Mouse (Mus musculus) C2C12 (cell line): ENCODE measurements at regions not wholly inside any gene's neighbourhood (a gene's known extent, or its start where the extent isn't known, plus 50 kb on each side); places are given as distances from the start of the nearest gene placed in this dataset.

Experiments used
- H3K27me3 ChIP-seq: one replicate; pipeline ENCODE4 v1.6.1; 2011; ENCODE audit not compliant: control insufficient read depth, insufficient read depth, insufficient read length
- H3K36me3 ChIP-seq: one replicate; pipeline ENCODE4 v1.6.1; 2011; ENCODE audit not compliant: control insufficient read depth, insufficient read depth
- H3K4me3 ChIP-seq: one replicate; pipeline ENCODE4 v1.5.1; 2011; ENCODE audit warnings: mild to moderate bottlenecking, control low read depth; ENCODE audit not compliant: poor library complexity, insufficient read depth, severe bottlenecking
- H3K79me2 ChIP-seq: one replicate; pipeline ENCODE4 v1.6.1; 2011; ENCODE audit not compliant: control insufficient read depth, insufficient read depth
- H3K79me3 ChIP-seq: one replicate; pipeline ENCODE4 v1.6.1; 2011; ENCODE audit warnings: low read depth, control low read depth
- H3ac ChIP-seq: one replicate; pipeline ENCODE3; 2011; ENCODE audit warnings: low read depth; ENCODE audit not compliant: control insufficient read depth, insufficient read length
- CEBPB ChIP-seq: IDR thresholded peaks from one replicate; pipeline ENCODE4 v1.6.1; 2011; ENCODE audit warnings: low read depth, mild to moderate bottlenecking, control low read depth, moderate library complexity
- CTCF ChIP-seq: IDR thresholded peaks from one replicate; pipeline ENCODE4 v1.5.1; 2011; ENCODE audit not compliant: control insufficient read depth, insufficient read depth, insufficient read length
- FOSL1 ChIP-seq: IDR thresholded peaks from one replicate; pipeline ENCODE4 v1.8.0; 2011; ENCODE audit warnings: mild to moderate bottlenecking, low read length; ENCODE audit not compliant: poor library complexity, insufficient read depth, severe bottlenecking
- MAX ChIP-seq: IDR thresholded peaks from one replicate; pipeline ENCODE4 v1.6.1; 2011; ENCODE audit warnings: mild to moderate bottlenecking, control low read depth
- MYOD1 ChIP-seq: IDR thresholded peaks from one replicate; pipeline ENCODE4 v1.6.1; 2011; ENCODE audit warnings: low read depth; ENCODE audit not compliant: control insufficient read depth, insufficient read length
- MYOG ChIP-seq: IDR thresholded peaks from one replicate; pipeline ENCODE4 v1.6.1; 2011; ENCODE audit not compliant: control insufficient read depth, insufficient read length; ENCODE audit errors: extremely low read depth
- USF1 ChIP-seq: IDR thresholded peaks from one replicate; pipeline ENCODE4 v1.6.1; 2011; ENCODE audit warnings: low read depth, mild to moderate bottlenecking, control low read depth, moderate library complexity

DNA sequence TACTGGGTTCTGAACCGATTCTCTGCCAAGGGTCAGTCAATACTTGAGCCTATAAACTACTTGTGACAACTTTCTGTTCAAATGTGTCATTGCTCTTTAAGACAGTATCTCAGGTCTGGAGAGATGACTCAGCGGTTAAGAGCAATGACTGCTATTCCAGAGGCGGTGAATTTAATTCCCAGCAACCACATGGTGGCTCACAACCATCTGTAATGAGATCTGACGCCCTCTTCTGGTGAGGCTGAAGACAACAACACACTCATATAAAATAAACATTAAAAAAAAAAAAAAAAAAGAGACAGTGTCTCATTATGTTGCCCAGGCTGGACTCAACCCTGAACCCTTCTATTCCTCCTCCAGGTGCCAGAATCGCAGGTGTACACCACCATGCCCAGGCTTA lies 159.0 kb upstream of the Ubl3 start:
- Histone ChIP-seq H3K36me3 (no peaks in the 10 kb centered on the region), H3K79me3 (no peaks in the 10 kb centered on the region), H3K79me2 (no peaks in the 10 kb centered on the region), H3K27me3 (no peaks in the 10 kb centered on the region), H3ac (no peak overlapping the region), H3K4me3 (no peak overlapping the region)
- TF ChIP-seq MYOD1 (no peak), MYOG (no peak), CEBPB (no peak), CTCF (no peak), MAX (no peak), FOSL1 (no peak), USF1 (no peak)

DNA sequence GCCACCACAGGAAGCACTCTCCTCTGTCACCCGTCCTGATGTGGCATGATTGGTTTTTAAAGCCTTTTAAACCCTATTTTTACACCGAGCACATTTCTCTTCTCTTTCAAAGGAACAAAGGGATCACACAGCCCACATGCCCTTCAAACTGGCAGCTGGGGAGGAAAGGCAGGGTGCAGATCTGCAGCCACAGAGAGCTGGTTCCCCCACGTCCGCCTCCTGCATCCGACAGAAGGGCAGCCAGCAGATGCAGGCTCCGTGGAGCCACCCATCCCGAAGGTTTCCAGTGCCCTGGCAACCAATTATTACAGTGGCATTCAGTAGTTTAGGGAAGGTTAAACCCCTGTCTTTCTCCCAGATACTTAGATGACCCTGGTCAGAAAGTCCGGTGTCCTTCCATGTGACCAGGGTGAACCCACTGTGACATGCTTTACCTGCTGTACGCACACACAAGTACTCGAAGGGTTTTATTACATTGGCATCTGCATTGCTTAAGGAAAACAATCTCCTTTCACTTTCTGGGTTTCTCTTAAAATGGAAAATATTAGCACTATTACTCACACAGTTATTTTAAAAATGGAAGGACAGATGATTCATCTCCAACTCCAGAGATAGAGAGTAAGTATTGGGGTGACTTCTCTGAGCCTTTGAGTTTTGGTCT lies 156.7 kb upstream of the Ubl3 start:
- H3K79me2 ChIP-seq = no peaks in the 10 kb centered on the region
- no peaks in the 10 kb centered on the region for H3K79me3 ChIP-seq
- TF ChIP-seq CEBPB = peak; percentile 8
- TF ChIP-seq MAX = no peak
- no peaks in the 10 kb centered on the region for H3K27me3 ChIP-seq
- no peak overlapping the region for H3K4me3 ChIP-seq
- no peaks in the 10 kb centered on the region for H3K36me3 ChIP-seq
- no peak overlapping the region for H3ac ChIP-seq

DNA sequence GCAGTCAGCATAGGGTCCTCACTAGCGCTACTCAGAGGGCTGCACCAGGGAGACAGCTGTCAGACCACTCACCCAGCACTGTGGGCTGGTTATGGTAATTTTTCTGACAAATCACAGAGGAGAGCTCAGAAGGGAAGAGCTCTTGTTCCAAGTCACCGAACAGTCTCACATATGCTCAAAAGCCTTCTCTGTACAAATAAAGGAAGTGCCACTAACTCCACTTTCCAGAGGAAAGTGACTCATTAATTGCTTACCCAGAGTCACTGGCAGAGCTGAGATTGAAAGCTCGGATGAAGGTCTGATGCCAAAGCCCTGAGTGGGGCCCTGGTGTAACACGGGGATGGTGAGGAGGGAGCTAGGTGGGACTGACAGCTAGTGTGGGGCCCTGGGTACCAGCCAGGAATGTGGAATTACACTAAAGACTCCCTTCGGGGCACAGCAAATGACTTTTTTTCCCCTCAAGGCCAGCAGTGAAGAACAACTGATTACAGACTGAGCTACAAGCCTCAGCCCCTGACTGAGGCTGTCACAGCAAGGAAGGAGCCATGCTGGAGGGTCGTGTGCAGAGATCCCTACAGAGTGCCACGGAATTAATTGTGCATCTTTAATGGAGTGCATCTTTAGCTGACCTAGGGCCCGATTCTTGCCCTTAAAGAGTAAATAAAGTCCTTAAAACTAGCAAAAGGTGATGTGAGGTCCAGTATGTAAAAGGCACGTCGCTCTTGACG lies 155.6 kb upstream of the Ubl3 start:
- Histone ChIP-seq H3K79me2 (no peaks in the 10 kb centered on the region), H3ac (no peak overlapping the region), H3K4me3 (no peak overlapping the region), H3K27me3 (no peaks in the 10 kb centered on the region), H3K79me3 (no peaks in the 10 kb centered on the region), H3K36me3 (no peaks in the 10 kb centered on the region)
- TF ChIP-seq USF1 = no peak
- no peak for TF ChIP-seq MAX
- no peak for TF ChIP-seq MYOG
- TF ChIP-seq CEBPB = no peak
- TF ChIP-seq FOSL1 = no peak
- TF ChIP-seq MYOD1 = no peak
- TF ChIP-seq CTCF = no peak

DNA sequence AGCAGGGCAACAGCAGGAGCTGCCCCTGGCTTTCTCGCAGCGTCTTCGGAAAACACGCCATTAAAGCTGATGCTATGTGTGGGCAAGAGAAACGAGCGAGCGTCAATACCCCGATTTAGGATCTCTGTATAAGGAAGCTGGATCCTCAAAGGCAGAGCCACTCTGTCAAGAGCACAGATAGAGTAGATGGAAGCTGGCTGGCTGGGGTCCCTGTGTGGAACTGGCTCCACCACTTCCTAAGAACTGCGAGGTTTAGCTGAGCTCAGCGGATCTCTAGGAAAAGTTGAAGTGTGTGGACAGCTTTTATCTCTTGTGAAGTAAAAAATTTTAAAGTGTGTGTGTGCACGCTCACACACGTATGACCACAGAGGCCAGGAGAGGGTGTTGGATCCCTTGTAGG lies 154.7 kb upstream of the Ubl3 start:
- Histone ChIP-seq H3K4me3 (no peak overlapping the region), H3K79me2 (no peaks in the 10 kb centered on the region), H3K27me3 (no peaks in the 10 kb centered on the region), H3K36me3 (no peaks in the 10 kb centered on the region), H3ac (no peak overlapping the region), H3K79me3 (no peaks in the 10 kb centered on the region)
- TF ChIP-seq MYOG (no peak), MAX (no peak), CEBPB (no peak), USF1 (no peak)

DNA sequence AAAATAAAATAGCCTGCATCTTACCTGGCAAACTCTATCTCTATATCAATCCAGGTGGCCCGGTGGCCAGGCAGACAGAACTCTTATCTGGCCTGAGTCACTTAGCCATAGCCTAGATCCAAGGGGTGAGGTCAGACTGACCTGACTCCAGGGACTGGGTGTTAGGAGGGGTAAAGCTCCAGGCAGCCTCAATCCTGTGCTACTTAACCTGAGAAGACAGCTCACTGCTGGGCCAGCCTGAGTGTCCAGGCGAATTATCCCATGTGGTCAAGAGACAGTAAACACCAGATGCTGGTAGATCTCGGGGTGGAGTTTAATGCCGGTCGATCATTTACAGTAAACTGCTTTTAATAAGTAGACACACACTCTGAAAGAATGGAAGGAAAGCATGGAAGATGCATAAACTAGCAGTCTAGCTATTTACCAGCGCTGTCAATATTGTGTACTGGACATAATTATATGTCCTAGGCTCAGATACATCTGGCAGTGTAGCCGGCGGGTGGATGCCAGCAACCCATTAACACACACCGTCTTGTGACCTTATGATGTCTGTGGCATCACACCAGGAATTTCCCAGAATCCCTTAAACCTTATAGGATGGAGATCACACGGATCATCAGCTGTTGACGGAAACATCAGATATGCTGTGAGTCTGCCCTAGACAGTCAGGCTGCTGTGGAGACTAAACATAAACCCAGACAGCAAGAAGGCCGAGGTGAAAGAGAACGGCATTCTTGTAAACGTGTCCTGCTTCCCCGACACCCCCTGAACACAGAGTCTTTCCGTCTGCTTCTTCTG lies 153.9 kb upstream of the Ubl3 start:
- Histone ChIP-seq H3K36me3 (no peaks in the 10 kb centered on the region), H3ac (no peak overlapping the region), H3K4me3 (no peak overlapping the region), H3K27me3 (no peaks in the 10 kb centered on the region), H3K79me3 (no peaks in the 10 kb centered on the region), H3K79me2 (no peaks in the 10 kb centered on the region)
- TF ChIP-seq USF1 = no peak
- TF ChIP-seq FOSL1 = no peak
- TF ChIP-seq MAX = no peak
- TF ChIP-seq MYOD1 = no peak
- no peak for TF ChIP-seq CTCF
- TF ChIP-seq CEBPB = no peak
- no peak for TF ChIP-seq MYOG
